Mouse (Mus musculus) heart, postnatal 0 days (tissue): ENCODE measurements at regions not wholly inside any gene's neighbourhood (a gene's known extent, or its start where the extent isn't known, plus 50 kb on each side); places are given as distances from the start of the nearest gene placed in this dataset.

Source experiments
- ATAC-seq: fragments of 200-750 bp; cut with Nextera tagmentation; 2 replicates; pipeline ENCODE4 v1.8.0; 2017; ENCODE audit warnings: low read depth, moderate number of reproducible peaks, moderate library complexity; ENCODE audit not compliant: insufficient read depth
- DNase-seq: peaks from one replicate; pipeline ENCODE4 v3.0.0-alpha.2; 2016; ENCODE audit warnings: low spot score
- H3K27ac ChIP-seq: fragments of 300-500 bp; sonication (generic); 2 replicates; pipeline ENCODE4 v1.5.1; 2014; ENCODE audit warnings: low read depth, mild to moderate bottlenecking
- H3K27me3 ChIP-seq: fragments of 300-500 bp; sonication (generic); 2 replicates; pipeline ENCODE4 v1.6.1; 2014; ENCODE audit warnings: low read length, mixed read lengths; ENCODE audit not compliant: control insufficient read depth, insufficient read depth
- H3K36me3 ChIP-seq: fragments of 300-500 bp; sonication (generic); replicated peaks from 2 replicates; pipeline ENCODE4 v1.6.1; 2014; ENCODE audit warnings: low read length, mixed read lengths; ENCODE audit not compliant: control insufficient read depth, insufficient read depth
- H3K4me1 ChIP-seq: fragments of 300-500 bp; sonication (generic); 2 replicates; pipeline ENCODE4 v1.6.1; 2014; ENCODE audit warnings: antibody characterized with exemption; ENCODE audit not compliant: control insufficient read depth, insufficient read depth
- H3K4me2 ChIP-seq: fragments of 300-500 bp; sonication (generic); 2 replicates; pipeline ENCODE4 v1.6.1; 2014; ENCODE audit warnings: low read depth, mild to moderate bottlenecking, low read length, moderate library complexity
- H3K4me3 ChIP-seq: fragments of 300-500 bp; sonication (generic); 2 replicates; pipeline ENCODE4 v1.5.1; 2014; ENCODE audit warnings: low read depth, low read length
- H3K9ac ChIP-seq: fragments of 300-500 bp; sonication (generic); replicated peaks from 2 replicates; pipeline ENCODE4 v1.6.1; 2014; ENCODE audit warnings: low read depth, low read length, mixed read lengths
- H3K9me3 ChIP-seq: fragments of 300-500 bp; sonication (generic); replicated peaks from 2 replicates; pipeline ENCODE4 v1.6.1; 2016; ENCODE audit warnings: low read length; ENCODE audit not compliant: control insufficient read depth
- CTCF ChIP-seq: IDR thresholded peaks from 2 replicates; pipeline ENCODE4 v1.5.1; 2016; ENCODE audit warnings: antibody characterized with exemption, control low read depth, low read depth
- EP300 ChIP-seq: IDR thresholded peaks from 2 replicates; pipeline ENCODE4 v1.6.1; 2016; ENCODE audit warnings: antibody characterized with exemption, low read depth
- WGBS: fragments of 180-500 bp; shearing (Covaris S2); extraction: QIAGEN DNeasy Blood & Tissue Kit; methylation state at CpG from one replicate; pipeline ENCODE4 v1.1.7; 2014; 5-methylcytosine and 5-hydroxymethylcytosine counted together

GRCm38 (mm10) chr3:61592342-61592741, 226.6 kb upstream of the B430305J03Rik start:
- H3K4me3 ChIP-seq = no peak overlapping the region
- ATAC-seq = no peak
- 67% methylated on average over 2 of the region's 2 CpGs for whole genome bisulfite sequencing

GRCm38 (mm10) chr3:61583669-61584068, 217.9 kb upstream of the B430305J03Rik start:
- WGBS = 64% methylated on average over 1 of the region's 1 CpGs
- Histone ChIP-seq H3K4me1 (no peaks in the 10 kb centered on the region), H3K4me3 (no peak overlapping the region), H3K9me3 (no peaks in the 10 kb centered on the region), H3K27ac (no peak overlapping the region), H3K4me2 (no peak overlapping the region), H3K27me3 (no peaks in the 10 kb centered on the region), H3K36me3 (no peaks in the 10 kb centered on the region), H3K9ac (no peak overlapping the region)
- DNase-seq (no peak), ATAC-seq (no peak)
- TF ChIP-seq CTCF = no peak
- TF ChIP-seq EP300 = no peak

More at GRCm38 (mm10) chr3:61592342-61592741, 226.6 kb upstream of the B430305J03Rik start:
- DNase-seq = no peak
- no peaks in the 10 kb centered on the region for H3K4me1 ChIP-seq
- no peak overlapping the region for H3K27ac ChIP-seq
- H3K9ac ChIP-seq = no peak overlapping the region
- no peaks in the 10 kb centered on the region for H3K27me3 ChIP-seq
- no peaks in the 10 kb centered on the region for H3K9me3 ChIP-seq
- TF ChIP-seq CTCF = no peak
- no peak for TF ChIP-seq EP300
- no peak overlapping the region for H3K4me2 ChIP-seq
- H3K36me3 ChIP-seq = no peaks in the 10 kb centered on the region

- H3K4me2 ChIP-seq = no peak overlapping the region
- H3K9me3 ChIP-seq = no peaks in the 10 kb centered on the region
- no peak for DNase-seq
- TF ChIP-seq EP300 (no peak), CTCF (no peak)
- H3K27me3 ChIP-seq = no peaks in the 10 kb centered on the region
- no peaks in the 10 kb centered on the region for H3K4me1 ChIP-seq
- WGBS = 79% methylated on average over 2 of the region's 2 CpGs
- H3K4me3 ChIP-seq = no peak overlapping the region
- ATAC-seq = no peak
- no peak overlapping the region for H3K9ac ChIP-seq
- no peak overlapping the region for H3K27ac ChIP-seq
- H3K36me3 ChIP-seq = no peaks in the 10 kb centered on the region
Observed at GRCm38 (mm10) chr3:61582927-61583326, 217.2 kb upstream of the B430305J03Rik start.

GRCm38 (mm10) chr3:61580252-61580651, 214.5 kb upstream of the B430305J03Rik start:
- Histone ChIP-seq H3K9me3 (no peaks in the 10 kb centered on the region), H3K27ac (no peak overlapping the region), H3K27me3 (no peaks in the 10 kb centered on the region), H3K9ac (no peak overlapping the region), H3K4me3 (no peak overlapping the region), H3K4me2 (no peak overlapping the region), H3K36me3 (no peaks in the 10 kb centered on the region), H3K4me1 (no peaks in the 10 kb centered on the region)
- WGBS = 72% methylated on average over 3 of the region's 3 CpGs
- DNase-seq (no peak), ATAC-seq (no peak)
- no peak for TF ChIP-seq EP300
- TF ChIP-seq CTCF = no peak

GRCm38 (mm10) chr3:61537113-61537512, 171.4 kb upstream of the B430305J03Rik start:
- TF ChIP-seq CTCF (no peak), EP300 (no peak)
- H3K36me3 ChIP-seq = no peaks in the 10 kb centered on the region
- no peak overlapping the region for H3K9ac ChIP-seq
- no peaks in the 10 kb centered on the region for H3K27me3 ChIP-seq
- H3K4me3 ChIP-seq = no peak overlapping the region
- WGBS = 43% methylated on average over 1 of the region's 1 CpGs
- H3K4me2 ChIP-seq = no peak overlapping the region
- H3K27ac ChIP-seq = no peak overlapping the region
- ATAC-seq (no peak), DNase-seq (no peak)
- H3K9me3 ChIP-seq = no peaks in the 10 kb centered on the region
- H3K4me1 ChIP-seq = no peaks in the 10 kb centered on the region

GRCm38 (mm10) chr3:61535751-61536150, 170.0 kb upstream of the B430305J03Rik start:
- no peaks in the 10 kb centered on the region for H3K4me1 ChIP-seq
- TF ChIP-seq EP300 (no peak), CTCF (no peak)
- WGBS = 56% methylated on average over 2 of the region's 2 CpGs
- DNase-seq (no peak), ATAC-seq (no peak)
- H3K9ac ChIP-seq = no peak overlapping the region
- no peaks in the 10 kb centered on the region for H3K27me3 ChIP-seq
- no peak overlapping the region for H3K4me3 ChIP-seq
- no peak overlapping the region for H3K27ac ChIP-seq
- no peaks in the 10 kb centered on the region for H3K36me3 ChIP-seq
- no peaks in the 10 kb centered on the region for H3K9me3 ChIP-seq
- H3K4me2 ChIP-seq = no peak overlapping the region
